In the genomic region with DNA sequence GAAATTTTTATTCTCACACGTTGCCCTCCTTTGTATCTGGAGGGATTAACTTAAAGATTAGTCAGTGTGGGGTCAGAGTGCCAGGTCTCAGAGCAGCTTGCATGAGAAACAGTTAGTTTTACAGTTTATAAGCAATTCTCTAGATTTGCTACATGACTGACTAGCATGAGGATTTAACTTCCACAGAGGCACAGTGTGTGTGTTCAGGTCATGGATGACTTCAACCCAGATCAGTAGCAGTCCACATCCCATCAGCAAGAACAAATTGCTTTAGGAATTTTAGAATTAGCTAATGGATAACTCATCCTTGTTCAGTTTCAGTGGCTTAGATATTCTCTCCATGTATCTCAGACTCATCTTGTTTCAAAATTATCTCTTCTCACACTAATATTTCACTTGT, we compare ENCODE assay signal across 16 mouse cellular contexts.
"Had no signal": no experiment of that assay in that cellular context is flagged by ENCODE, and none has a peak within 500 bp of the region (broad histone marks: within the 10 kb centered on the region; RNA-seq: fewer than 3 reads in every experiment).

No protein-coding gene starts in this region.

- H3K27ac ChIP-seq: neural tube, embryonic 13.5 days; neural tube, embryonic 15.5 days; stomach, embryonic 15.5 days; stomach, postnatal 0 days had no signal

- H3K4me1 ChIP-seq: neural tube, embryonic 13.5 days; neural tube, embryonic 15.5 days; stomach, embryonic 15.5 days had no signal

- H3K4me2 ChIP-seq: neural tube, embryonic 13.5 days; neural tube, embryonic 15.5 days; stomach, embryonic 15.5 days had no signal

- H3K27me3 ChIP-seq: neural tube, embryonic 13.5 days; neural tube, embryonic 15.5 days; stomach, embryonic 15.5 days had no signal

- H3K9ac ChIP-seq: neural tube, embryonic 13.5 days; neural tube, embryonic 15.5 days; stomach, embryonic 15.5 days had no signal

- H3K4me3 ChIP-seq: neural tube, embryonic 13.5 days; neural tube, embryonic 15.5 days; stomach, embryonic 15.5 days had no signal

- H3K36me3 ChIP-seq: neural tube, embryonic 13.5 days; neural tube, embryonic 15.5 days; stomach, embryonic 15.5 days had no signal

- H3K9me3 ChIP-seq: neural tube, embryonic 13.5 days; neural tube, embryonic 15.5 days; stomach, embryonic 15.5 days had no signal

- DNase-seq: retina, postnatal 1 day; right cerebral cortex, adult 18-20 months; right cerebral cortex, postnatal 14 days; right cerebral cortex, postnatal 25 days; right cerebral cortex, postnatal 4 days; spleen, adult 18-20 months; thymus, adult 18-20 months; thymus, adult 2 months; thymus, postnatal 14 days; thymus, postnatal 25 days; thymus, postnatal 36 days; thymus, postnatal 4 days had no signal
